Mouse (Mus musculus) G1E (cell line): ENCODE measurements at regions not wholly inside any gene's neighbourhood (a gene's known extent, or its start where the extent isn't known, plus 50 kb on each side); places are given as distances from the start of the nearest gene placed in this dataset.

ENCODE experiments used
- CTCF ChIP-seq: IDR thresholded peaks from 2 replicates; pipeline ENCODE4 v1.5.1; 2012; ENCODE audit warnings: low read depth, low read length, inconsistent platforms, mixed read lengths
- GATA1 ChIP-seq: IDR thresholded peaks from 2 replicates; pipeline ENCODE4 v1.6.1; 2012; ENCODE audit warnings: borderline replicate concordance, low read length, inconsistent platforms, mixed read lengths
- POLR2AphosphoS5 ChIP-seq: IDR thresholded peaks from 2 replicates; pipeline ENCODE4 v1.6.1; 2012; ENCODE audit warnings: low read depth, low read length, inconsistent platforms; ENCODE audit not compliant: insufficient replicate concordance
- TAL1 ChIP-seq: conservative IDR thresholded peaks from 2 replicates; pipeline ENCODE4 v1.6.1; 2012; ENCODE audit warnings: low read depth, low read length, inconsistent platforms, mixed read lengths

DNA sequence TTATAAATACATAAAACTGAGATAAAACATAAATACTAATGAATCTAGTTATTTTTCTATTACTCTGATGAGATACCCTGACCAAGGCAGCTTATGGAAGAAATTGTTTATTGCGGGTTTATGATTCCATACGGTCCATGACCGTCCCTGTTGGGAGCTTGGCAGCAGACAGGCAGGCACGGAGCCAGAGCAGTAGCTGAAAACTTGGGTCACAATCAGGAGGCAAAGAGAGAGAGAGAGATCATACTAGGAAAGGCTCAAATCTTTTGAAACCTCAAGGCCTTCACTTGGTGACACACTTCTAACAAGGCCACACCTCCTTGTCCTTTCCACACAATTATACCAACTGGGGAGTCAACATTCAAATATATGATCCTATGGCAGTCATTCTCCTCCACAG, 166.7 kb upstream of the Mkln1 start:
- no peak for TF ChIP-seq CTCF
- TF ChIP-seq TAL1 = no peak
- no peak for TF ChIP-seq GATA1
- no peak for TF ChIP-seq POLR2AphosphoS5
